Mouse (Mus musculus) embryonic fibroblast, embryonic 13.5 days (primary cell): ENCODE measurements at regions not wholly inside any gene's neighbourhood (a gene's known extent, or its start where the extent isn't known, plus 50 kb on each side); places are given as distances from the start of the nearest gene placed in this dataset.

ENCODE experiments used
- H3K27ac ChIP-seq: 2 replicates; pipeline ENCODE4 v1.5.1; 2012; ENCODE audit warnings: low read length, control low read depth, inconsistent platforms; ENCODE audit not compliant: insufficient read depth
- H3K4me1 ChIP-seq: 2 replicates; pipeline ENCODE4 v1.6.1; 2011; ENCODE audit warnings: low read length; ENCODE audit not compliant: control insufficient read depth, insufficient read depth
- H3K4me3 ChIP-seq: 2 replicates; pipeline ENCODE4 v1.5.1; 2011; ENCODE audit warnings: mild to moderate bottlenecking, control low read depth, low read length; ENCODE audit not compliant: insufficient read depth
- CTCF ChIP-seq: IDR thresholded peaks from 2 replicates; pipeline ENCODE4 v1.5.1; 2011; ENCODE audit warnings: mild to moderate bottlenecking, control low read depth, low read length, moderate library complexity, borderline replicate concordance; ENCODE audit not compliant: insufficient read depth
- POLR2A ChIP-seq: IDR thresholded peaks from 2 replicates; pipeline ENCODE4 v1.6.1; 2011; ENCODE audit warnings: low read depth, mild to moderate bottlenecking, control low read depth, low read length, moderate library complexity

GRCm38 (mm10) chr3:50813760-50814400, 370.5 kb upstream of the Slc7a11 start:
- no peak for TF ChIP-seq POLR2A
- TF ChIP-seq CTCF, result no peak
- Histone ChIP-seq H3K4me1 (no peaks in the 10 kb centered on the region), H3K4me3 (no peak overlapping the region), H3K27ac (no peak overlapping the region)

- TF ChIP-seq CTCF, result no peak
- no peak for TF ChIP-seq POLR2A
- H3K27ac ChIP-seq, result no peak overlapping the region
- no peaks in the 10 kb centered on the region for H3K4me1 ChIP-seq
- no peak overlapping the region for H3K4me3 ChIP-seq
These were observed 372.3 kb upstream of the Slc7a11 start for GRCm38 (mm10) chr3:50815716-50816115.

GRCm38 (mm10) chr3:50816479-50816878, 373.1 kb upstream of the Slc7a11 start:
- no peaks in the 10 kb centered on the region for H3K4me1 ChIP-seq
- no peak overlapping the region for H3K27ac ChIP-seq
- TF ChIP-seq CTCF (no peak), POLR2A (no peak)
- no peak overlapping the region for H3K4me3 ChIP-seq

- no peaks in the 10 kb centered on the region for H3K4me1 ChIP-seq
- no peak overlapping the region for H3K4me3 ChIP-seq
- TF ChIP-seq CTCF (no peak), POLR2A (no peak)
- no peak overlapping the region for H3K27ac ChIP-seq
These were observed 373.9 kb upstream of the Slc7a11 start for GRCm38 (mm10) chr3:50817361-50817760.

GRCm38 (mm10) chr3:50820776-50821175, 377.4 kb upstream of the Slc7a11 start:
- Histone ChIP-seq H3K4me3 (no peak overlapping the region), H3K27ac (no peak overlapping the region), H3K4me1 (no peaks in the 10 kb centered on the region)
- TF ChIP-seq POLR2A, result no peak
- no peak for TF ChIP-seq CTCF

GRCm38 (mm10) chr3:50825534-50826423, 382.4 kb upstream of the Slc7a11 start:
- no peak overlapping the region for H3K4me3 ChIP-seq
- H3K4me1 ChIP-seq, result no peaks in the 10 kb centered on the region
- no peak for TF ChIP-seq CTCF
- TF ChIP-seq POLR2A, result no peak
- no peak overlapping the region for H3K27ac ChIP-seq

- no peak overlapping the region for H3K4me3 ChIP-seq
- no peaks in the 10 kb centered on the region for H3K4me1 ChIP-seq
- H3K27ac ChIP-seq, result no peak overlapping the region
- TF ChIP-seq CTCF (no peak), POLR2A (no peak)
These were observed 383.0 kb upstream of the Slc7a11 start for GRCm38 (mm10) chr3:50826424-50826819.

GRCm38 (mm10) chr3:50829211-50829610, 385.8 kb upstream of the Slc7a11 start:
- no peak for TF ChIP-seq CTCF
- TF ChIP-seq POLR2A, result no peak
- no peak overlapping the region for H3K4me3 ChIP-seq
- H3K27ac ChIP-seq, result no peak overlapping the region
- H3K4me1 ChIP-seq, result no peaks in the 10 kb centered on the region

- H3K4me3 ChIP-seq, result no peak overlapping the region
- H3K4me1 ChIP-seq, result no peaks in the 10 kb centered on the region
- no peak for TF ChIP-seq POLR2A
- no peak for TF ChIP-seq CTCF
- no peak overlapping the region for H3K27ac ChIP-seq
These were observed 387.0 kb upstream of the Slc7a11 start for GRCm38 (mm10) chr3:50830446-50830845.

GRCm38 (mm10) chr3:50830926-50831325, 387.5 kb upstream of the Slc7a11 start:
- TF ChIP-seq POLR2A, result no peak
- TF ChIP-seq CTCF, result no peak
- no peak overlapping the region for H3K4me3 ChIP-seq
- H3K4me1 ChIP-seq, result no peaks in the 10 kb centered on the region

More at GRCm38 (mm10) chr3:50830926-50831325, 387.5 kb upstream of the Slc7a11 start:
- no peak overlapping the region for H3K27ac ChIP-seq
